In genomic region chr12:98734880-98735801, GRCm38 (mm10) we compare ENCODE assay signal across 8 mouse cellular contexts. TPM values are rescaled to one million over a fixed set of nuclear protein-coding genes. Genes with fewer than 3 reads are reported as not detected.
A peak's percentile ranks its signal among the peaks of the same experiment; 100 is the strongest.
DNase-seq lines count a peak whose midpoint lies in the region; ATAC-seq and TF ChIP-seq lines count a peak whose summit lies in the region.

No protein-coding gene starts in this region.

- peak; percentile 13; the same call in 1 of the 2 replicates for ATAC-seq in frontal cortex, adult (ENCODE audit: low TSS enrichment)
- ATAC-seq in forebrain, embryonic 14.5 days: peak; percentile 35
- no peak for ATAC-seq in liver, postnatal 0 days
- ATAC-seq in activated CD4-positive, CD25-positive, alpha-beta regulatory T cell, adult 4 months: no peak

- TF ChIP-seq CTCF in CH12.LX (conservative IDR thresholded peaks at IDR 0.05 in 1 of 2, IDR thresholded peaks at IDR 0.05 in 1 of 2; ENCODE audit: low read depth in 2 of 2, low read length in 2 of 2): no peak
- TF ChIP-seq CTCF in liver, postnatal 0 days (IDR thresholded peaks at IDR 0.05; ENCODE audit: low read depth): no peak

- H3K4me2 ChIP-seq in CH12.LX (ENCODE audit: insufficient read depth, low read depth, poor library complexity, severe bottlenecking): peak overlapping the region; percentile 68
- peak overlapping the region; percentile 60 for H3K4me2 ChIP-seq in forebrain, embryonic 14.5 days (ENCODE audit: low read length)
- peak overlapping the region; percentile 83 for H3K4me2 ChIP-seq in liver, postnatal 0 days (ENCODE audit: low read depth, low read length)

- no peak; the same call in 1 of the 2 replicates for TF ChIP-seq EP300 in CH12.LX (IDR thresholded peaks at IDR 0.05; ENCODE audit: low read length)
- no peak for TF ChIP-seq EP300 in liver, postnatal 0 days (IDR thresholded peaks at IDR 0.05; ENCODE audit: low read depth)

- 8% methylated on average over 22 of the region's 22 CpGs for WGBS in forebrain, embryonic 14.5 days
- 19% methylated on average over 22 of the region's 22 CpGs for WGBS in liver, postnatal 0 days (ENCODE audit: insufficient replicate concordance)

- H3K36me3 ChIP-seq in CH12.LX (replicated peaks in 1 of 2; ENCODE audit: control insufficient read depth in 1 of 2, insufficient read depth in 1 of 2, low read length in 1 of 2): no peaks in the 10 kb centered on the region
- H3K36me3 ChIP-seq in forebrain, embryonic 14.5 days (ENCODE audit: control insufficient read depth, insufficient read depth, low read length): 0 out of 2 replicates have a peak, but pooled peaks cover 3% of the 10 kb centered on the region
- H3K36me3 ChIP-seq in liver, postnatal 0 days (replicated peaks; ENCODE audit: insufficient read depth, low read length): no peaks in the 10 kb centered on the region

- no peak for TF ChIP-seq RAD21 in CH12.LX (IDR thresholded peaks at IDR 0.05; ENCODE audit: low read depth, low read length)

- H3K27me3 ChIP-seq in CH12.LX (replicated peaks): peaks cover 46% of the 10 kb centered on the region
- H3K27me3 ChIP-seq in forebrain, embryonic 14.5 days (replicated peaks; ENCODE audit: control insufficient read depth, insufficient read depth, low read length): no peaks in the 10 kb centered on the region
- peaks cover 28% of the 10 kb centered on the region for H3K27me3 ChIP-seq in liver, postnatal 0 days (ENCODE audit: insufficient read depth, low read length)

- H3K4me3 ChIP-seq in CH12.LX (replicated peaks in 1 of 3; ENCODE audit: low read depth in 2 of 3, low read length in 2 of 3, poor library complexity in 1 of 3): peak overlapping the region in 1 of 3 experiments; percentile 70
- peak overlapping the region; percentile 61 for H3K4me3 ChIP-seq in forebrain, embryonic 14.5 days (ENCODE audit: low read depth, low read length)
- H3K4me3 ChIP-seq in liver, postnatal 0 days (ENCODE audit: low read depth, low read length): peak overlapping the region; percentile 65

- in situ Hi-C loops in CH12.LX (cut with MboI; ENCODE audit: low pct_ligation_motif_present, low pct_unique_long_range_greater_than_20kb, low sequenced_read_pairs): loop anchor here (10.0 kb wide), 1 partner anchor 60 kb away; no protein-coding TSS in a partner anchor

- H3K27ac ChIP-seq in CH12.LX (ENCODE audit: insufficient read depth, low read depth): no peak overlapping the region
- H3K27ac ChIP-seq in forebrain, embryonic 14.5 days (ENCODE audit: low read depth, low read length): peak overlapping the region; percentile 16; the same call in 1 of the 2 replicates
- peak overlapping the region; percentile 26; the same call in 1 of the 2 replicates for H3K27ac ChIP-seq in liver, postnatal 0 days (ENCODE audit: low read depth)

- H3K9ac ChIP-seq in CH12.LX (ENCODE audit: insufficient read depth, low read depth): peak overlapping the region; percentile 15; the same call in 1 of the 2 replicates
- H3K9ac ChIP-seq in forebrain, embryonic 14.5 days (ENCODE audit: low read length): peak overlapping the region; percentile 72
- H3K9ac ChIP-seq in liver, postnatal 0 days (replicated peaks): peak overlapping the region; percentile 52

- dilution Hi-C loops in CH12.LX (cut with MboI; ENCODE audit: extremely low pct_ligation_motif_present, extremely low pct_unique_long_range_greater_than_20kb, low sequenced_read_pairs): no loop called here

- H3K79me2 ChIP-seq in CH12.LX (replicated peaks; ENCODE audit: control insufficient read depth, extremely low read depth, insufficient read depth, poor library complexity, severe bottlenecking): 0 out of 2 replicates have a peak, but pooled peaks cover 2% of the 10 kb centered on the region

- intact Hi-C loops in left cerebral cortex, postnatal 14 days (cut with DNase I): loop anchor here (10.0 kb wide), 1 partner anchor 60 kb away; no protein-coding TSS in a partner anchor

- DNase-seq in frontal cortex, postnatal 36 days (ENCODE audit: low spot score in 2 of 2): no peak
- no peak for DNase-seq in CH12.LX (ENCODE audit: extremely low read depth)
- DNase-seq in forebrain, embryonic 14.5 days (ENCODE audit: low spot score): peak; percentile 56
- DNase-seq in liver, postnatal 0 days: no peak
- DNase-seq in left cerebral cortex, postnatal 14 days (ENCODE audit: low spot score in 2 of 2): no peak
- no peak for DNase-seq in adrenal gland, postnatal 25 days

- H3K9me3 ChIP-seq in CH12.LX (replicated peaks; ENCODE audit: low read length): peaks cover 2% of the 10 kb centered on the region
- no peaks in the 10 kb centered on the region for H3K9me3 ChIP-seq in forebrain, embryonic 14.5 days (replicated peaks; ENCODE audit: control insufficient read depth, low read length)
- no peaks in the 10 kb centered on the region for H3K9me3 ChIP-seq in liver, postnatal 0 days (ENCODE audit: low read length)

- no peak for TF ChIP-seq POLR2A in CH12.LX (IDR thresholded peaks at IDR 0.05; ENCODE audit: low read depth, low read length)

- H3K4me1 ChIP-seq in CH12.LX (ENCODE audit: control insufficient read depth in 1 of 2, insufficient read depth in 2 of 2): peaks cover 4 to 48% of the 10 kb centered on the region in 2 experiments; a peak in 3 of 4 replicates
- H3K4me1 ChIP-seq in forebrain, embryonic 14.5 days (ENCODE audit: control insufficient read depth, insufficient read depth, low read length): peaks cover 11% of the 10 kb centered on the region
- H3K4me1 ChIP-seq in liver, postnatal 0 days (ENCODE audit: insufficient read depth): peaks cover 22% of the 10 kb centered on the region

TF ChIP-seq in CH12.LX, 34 proteins besides CTCF, POLR2A, EP300 and RAD21:
- no peak for TF ChIP-seq MYC (IDR thresholded peaks at IDR 0.05; ENCODE audit: low read depth, low read length)
- TF ChIP-seq NRF1 (IDR thresholded peaks at IDR 0.05; ENCODE audit: low read depth, low read length): no peak
- TF ChIP-seq ZMIZ1 (IDR thresholded peaks at IDR 0.05; ENCODE audit: low read depth, low read length): no peak
- TF ChIP-seq SMC3 (IDR thresholded peaks at IDR 0.05; ENCODE audit: low read depth, low read length): no peak
- no peak for TF ChIP-seq CHD2 (IDR thresholded peaks at IDR 0.05; ENCODE audit: low read length)
- no peak for TF ChIP-seq JUND (conservative IDR thresholded peaks at IDR 0.05; ENCODE audit: low read depth, low read length)
- no peak for TF ChIP-seq E2F4 (IDR thresholded peaks at IDR 0.05; ENCODE audit: insufficient replicate concordance, low read depth, low read length)
- no peak for TF ChIP-seq KAT2A (IDR thresholded peaks at IDR 0.05; ENCODE audit: insufficient replicate concordance, low read length)
- no peak for TF ChIP-seq NELFE (IDR thresholded peaks at IDR 0.05; ENCODE audit: low read depth, low read length)
- TF ChIP-seq TCF12 (IDR thresholded peaks at IDR 0.05; ENCODE audit: low read depth, low read length): no peak
TF ChIP-seq in CH12.LX: peak in this region for 0.

RNA-seq across cellular contexts. Expression of gene Ptpn21, which starts 2.1 kb away (rescaled TPM):
- total RNA-seq in CH12.LX (2012; rRNA removed) (3.0 and 3.5 TPM in 2 replicates), CH12.LX (2014; rRNA removed) (1.7 and 2.2 TPM in 2 replicates)
- 5.1 and 5.8 TPM in 2 replicates for polyA plus RNA-seq in CH12.LX (2012; ENCODE audit: insufficient read length, low read depth)
- polyA plus RNA-seq in forebrain, embryonic 14.5 days (2014; fragmentation: Nextera tagmentation; extraction: Ambion mirVana): 3.2 and 4.8 TPM in 2 replicates
- polyA plus RNA-seq in liver, postnatal 0 days (2015; fragmentation: Nextera tagmentation; extraction: Ambion mirVana): 4.0 and 4.1 TPM in 2 replicates
- 1 to 10 TPM; 2.2 to 3.7 TPM for polyA plus RNA-seq in activated CD4-positive, CD25-positive, alpha-beta regulatory T cell, adult 4 months (2017; shearing (Covaris generic))
- total RNA-seq in left cerebral cortex, postnatal 14 days (2021): 1 to 10 TPM; 7.5 to 7.6 TPM
- total RNA-seq in adrenal gland, postnatal 25 days (2021): 20.8 and 24.0 TPM in 2 replicates

RNA-seq across cellular contexts. Expression of gene Zc3h14, which starts 11.6 kb away (rescaled TPM):
- total RNA-seq in CH12.LX (2012; rRNA removed): 81.9 and 89.2 TPM in 2 replicates
- total RNA-seq in CH12.LX (2014; rRNA removed): 173 and 174 TPM in 2 replicates
- polyA plus RNA-seq in CH12.LX (2012; ENCODE audit: insufficient read length, low read depth): 97.3 and 120 TPM in 2 replicates
- 126 and 131 TPM in 2 replicates for polyA plus RNA-seq in forebrain, embryonic 14.5 days (2014; fragmentation: Nextera tagmentation; extraction: Ambion mirVana)
- polyA plus RNA-seq in liver, postnatal 0 days (2015; fragmentation: Nextera tagmentation; extraction: Ambion mirVana): 28.8 and 29.2 TPM in 2 replicates
- 10 to 100 TPM; 33.4 to 38.6 TPM for polyA plus RNA-seq in activated CD4-positive, CD25-positive, alpha-beta regulatory T cell, adult 4 months (2017; shearing (Covaris generic))
- total RNA-seq in left cerebral cortex, postnatal 14 days (2021): 10 to 100 TPM; 92.6 to 96.6 TPM
- 90.7 and 130 TPM in 2 replicates for total RNA-seq in adrenal gland, postnatal 25 days (2021)

Comparison
In these comparisons a context has a peak if more than half of its experiments do, and no peak if none do; other contexts are left out.
1. ATAC-seq: peak in frontal cortex, adult (single experiment) and forebrain, embryonic 14.5 days (single experiment); none in liver, postnatal 0 days (single experiment) and activated CD4-positive, CD25-positive, alpha-beta regulatory T cell, adult 4 months (single experiment).
2. H3K9ac ChIP-seq: peak in every context shown above with its lines; median percentile 72 in forebrain, embryonic 14.5 days; 52 in liver, postnatal 0 days; 15 in CH12.LX.
3. Peak in every context shown above with its lines, with median percentiles within 50 percentile points of each other: H3K4me2 ChIP-seq.